ENCODE assay signal across 23 mouse cellular contexts in the genomic region with DNA sequence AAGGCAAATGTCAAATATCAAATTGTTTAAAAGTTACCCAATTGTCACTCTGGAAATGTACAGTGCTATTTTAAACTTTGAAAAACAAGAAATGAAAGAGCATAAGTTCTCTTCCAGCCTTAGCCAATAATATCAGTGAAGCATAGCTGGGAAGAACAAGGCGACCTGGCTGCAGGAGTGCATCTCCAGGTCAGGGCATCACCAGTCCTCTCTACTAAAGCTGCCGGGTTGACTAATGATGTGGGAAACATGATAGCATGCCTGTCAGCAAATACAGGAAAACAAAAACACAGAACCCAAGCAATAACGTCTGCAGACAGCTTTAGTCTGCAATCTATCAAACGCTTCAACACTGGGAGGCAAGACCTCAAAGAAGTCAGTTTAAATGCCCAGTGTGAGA. TPM values are rescaled to one million over a fixed set of nuclear protein-coding genes. Genes with fewer than 3 reads are reported as not detected.
DNase-seq lines count a peak whose midpoint lies in the region; ATAC-seq lines count a peak whose summit lies in the region.
"Had no signal": no experiment of that assay in that cellular context is flagged by ENCODE, and none has a peak within 500 bp of the region (broad histone marks: within the 10 kb centered on the region; RNA-seq: fewer than 3 reads in every experiment).

No protein-coding gene starts in this region.

- DNase-seq in kidney, postnatal 4 days, result no peak
- peak; percentile 38 for DNase-seq in ovary, postnatal 36 days (ENCODE audit: low spot score)
- no peak for DNase-seq in ovary, postnatal 10 days (ENCODE audit: low spot score)
- DNase-seq in embryo, embryonic 11 days, result peak; percentile 18
- DNase-seq in thymus, postnatal 36 days, result no peak
- DNase-seq in layer of hippocampus, adult 11-12 months (ENCODE audit: low spot score), result no peak
- DNase-seq: adrenal gland, postnatal 14 days; cerebellum, adult 2 months; cerebellum, postnatal 25 days; heart, postnatal 14 days; layer of hippocampus, adult 9-11 months; left cerebral cortex, postnatal 4 days; lung, postnatal 4 days; right cerebral cortex, postnatal 4 days had no signal

- H3K27me3 ChIP-seq in kidney, embryonic 15.5 days, result no peaks in the 10 kb centered on the region
- H3K27me3 ChIP-seq: heart, embryonic 12.5 days; limb, embryonic 15.5 days; midbrain, embryonic 12.5 days; stomach, embryonic 15.5 days had no signal

- no peaks in the 10 kb centered on the region for H3K36me3 ChIP-seq in kidney, embryonic 15.5 days
- H3K36me3 ChIP-seq: forebrain, embryonic 10.5 days; heart, embryonic 12.5 days; limb, embryonic 15.5 days; midbrain, embryonic 12.5 days; stomach, embryonic 15.5 days had no signal

- WGBS in kidney, embryonic 15.5 days, result 9% methylated on average over 4 of the region's 4 CpGs

- no peak overlapping the region for H3K27ac ChIP-seq in kidney, embryonic 15.5 days
- H3K27ac ChIP-seq: forebrain, embryonic 10.5 days; left cerebral cortex, adult 2 months; limb, embryonic 15.5 days; midbrain, embryonic 12.5 days; stomach, embryonic 15.5 days had no signal

- peak; percentile 67; the same call in 1 of the 2 replicates for ATAC-seq in kidney, embryonic 15.5 days (replicated peaks; ENCODE audit: low FRiP score)
- ATAC-seq: forebrain, embryonic 16.5 days; intestine, postnatal 0 days had no signal

- H3K4me3 ChIP-seq in kidney, embryonic 15.5 days (replicated peaks), result no peak overlapping the region
- H3K4me3 ChIP-seq: forebrain, embryonic 10.5 days; heart, embryonic 12.5 days; left cerebral cortex, adult 2 months; limb, embryonic 15.5 days; midbrain, embryonic 12.5 days; stomach, embryonic 15.5 days had no signal

- no peak overlapping the region for H3K4me2 ChIP-seq in kidney, embryonic 15.5 days
- H3K4me2 ChIP-seq: heart, embryonic 12.5 days; limb, embryonic 15.5 days; midbrain, embryonic 12.5 days; stomach, embryonic 15.5 days had no signal

- H3K9ac ChIP-seq in kidney, embryonic 15.5 days, result no peak overlapping the region
- H3K9ac ChIP-seq: heart, embryonic 12.5 days; limb, embryonic 15.5 days; midbrain, embryonic 12.5 days; stomach, embryonic 15.5 days had no signal

- no peaks in the 10 kb centered on the region for H3K9me3 ChIP-seq in kidney, embryonic 15.5 days (replicated peaks)
- H3K9me3 ChIP-seq: forebrain, embryonic 10.5 days; heart, embryonic 12.5 days; limb, embryonic 15.5 days; midbrain, embryonic 12.5 days; stomach, embryonic 15.5 days had no signal

- peaks cover 10% of the 10 kb centered on the region for H3K4me1 ChIP-seq in kidney, embryonic 15.5 days
- H3K4me1 ChIP-seq: forebrain, embryonic 10.5 days; limb, embryonic 15.5 days; stomach, embryonic 15.5 days had no signal

RNA-seq across cellular contexts. Expression of gene Atl2, which starts 12.7 kb away (rescaled TPM):
- 38.5 and 39.6 TPM in 2 replicates for polyA plus RNA-seq in kidney, embryonic 15.5 days (2015; fragmentation: Nextera tagmentation; extraction: Ambion mirVana)

Comparison
In these comparisons a context has a peak if more than half of its experiments do, and no peak if none do; other contexts are left out.
1. DNase-seq: peak in ovary, postnatal 36 days (single experiment) and embryo, embryonic 11 days (single experiment); none in kidney, postnatal 4 days (0 of 2), ovary, postnatal 10 days (single experiment), thymus, postnatal 36 days (0 of 2) and layer of hippocampus, adult 11-12 months (single experiment).